8 mouse cellular contexts compared by ENCODE assay signal in the genomic region with DNA sequence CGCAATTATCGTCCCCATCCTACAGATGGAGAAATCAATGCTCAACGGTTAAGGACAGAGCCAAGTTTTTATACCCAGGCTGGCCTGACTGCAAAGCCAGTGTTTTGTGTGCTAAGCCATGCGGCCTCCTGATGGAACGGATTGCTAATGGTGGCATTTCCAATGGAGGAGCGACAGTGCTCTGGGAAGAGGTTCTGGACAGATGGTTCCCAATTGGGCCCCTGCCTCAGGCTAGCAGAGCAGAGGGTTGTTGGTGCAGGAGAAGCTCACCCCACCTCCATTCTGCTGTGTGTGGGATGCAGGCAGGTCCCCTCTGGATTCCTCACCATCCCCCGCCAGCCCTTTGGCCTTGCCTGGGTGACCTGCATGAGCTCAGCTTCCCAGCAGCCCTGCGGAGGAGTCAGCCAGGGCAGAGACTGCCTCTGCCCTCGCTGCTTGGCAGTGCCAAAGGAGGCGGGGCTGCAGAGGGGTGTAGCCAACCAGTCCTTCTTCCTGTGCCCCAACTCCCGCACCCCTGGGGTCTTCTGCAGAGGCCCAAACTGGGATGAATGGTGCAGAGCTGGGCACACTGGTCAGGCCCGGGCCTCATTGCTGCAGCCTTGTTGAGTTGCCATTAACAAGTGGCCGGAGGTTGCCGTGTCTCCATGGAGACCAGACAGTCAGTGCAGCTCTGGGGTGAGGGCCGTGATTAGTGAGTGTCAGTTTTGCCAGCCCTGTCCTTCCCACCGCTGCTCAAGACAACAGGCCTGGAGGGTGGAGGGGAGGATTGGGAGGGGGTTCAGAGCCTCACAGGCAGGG. TPM values are rescaled to one million over a fixed set of nuclear protein-coding genes. Genes with fewer than 3 reads are reported as not detected.
DNase-seq lines count a peak whose midpoint lies in the region; ATAC-seq and TF ChIP-seq lines count a peak whose summit lies in the region.

No protein-coding gene starts in this region.

- H3K27ac ChIP-seq in intestine, postnatal 0 days (ENCODE audit: low read depth, low read length), result peak overlapping the region; percentile 77
- peak overlapping the region; percentile 59 for H3K27ac ChIP-seq in liver, embryonic 13.5 days
- H3K27ac ChIP-seq in thymus, adult 2 months (ENCODE audit: control insufficient read depth, insufficient read depth, low read length), result peak overlapping the region; percentile 93

- no peaks in the 10 kb centered on the region for H3K79me2 ChIP-seq in myocyte (ENCODE audit: control insufficient read depth, insufficient read depth)

- DNase-seq in 3134 (ENCODE audit: extremely low read depth, insufficient read length, low spot score) (peak; percentile 80), adipocyte (ENCODE audit: low spot score) (peak; percentile 81)
- peak; percentile 90 for DNase-seq in embryo, embryonic 10 days (ENCODE audit: low spot score)
- peak; percentile 81 to 88 for DNase-seq in heart, adult 18-20 months
- no peak for DNase-seq in liver, embryonic 13.5 days
- peak; percentile 86 for DNase-seq in thymus, adult 2 months

- no peaks in the 10 kb centered on the region for H3K27me3 ChIP-seq in intestine, postnatal 0 days (replicated peaks; ENCODE audit: control insufficient read depth, insufficient read depth, low read length)
- peaks cover 57% of the 10 kb centered on the region for H3K27me3 ChIP-seq in liver, embryonic 13.5 days
- H3K27me3 ChIP-seq in myocyte (ENCODE audit: control insufficient read depth, insufficient read depth, insufficient read length), result no peaks in the 10 kb centered on the region
- no peaks in the 10 kb centered on the region for H3K27me3 ChIP-seq in thymus, adult 2 months (ENCODE audit: control insufficient read depth, insufficient read depth, low read length)

- no peak overlapping the region for H3ac ChIP-seq in myocyte (ENCODE audit: control insufficient read depth, insufficient read length)

- peaks cover 24% of the 10 kb centered on the region; the same call in 1 of the 2 replicates for H3K4me1 ChIP-seq in intestine, postnatal 0 days (replicated peaks; ENCODE audit: control insufficient read depth, insufficient read depth, low read length)
- H3K4me1 ChIP-seq in liver, embryonic 13.5 days (replicated peaks), result peaks cover 50% of the 10 kb centered on the region
- peaks cover 54% of the 10 kb centered on the region for H3K4me1 ChIP-seq in thymus, adult 2 months (replicated peaks; ENCODE audit: control insufficient read depth, insufficient read depth, low read length)

- H3K36me3 ChIP-seq in intestine, postnatal 0 days (ENCODE audit: control insufficient read depth, insufficient read depth), result no peaks in the 10 kb centered on the region
- H3K36me3 ChIP-seq in liver, embryonic 13.5 days, result no peaks in the 10 kb centered on the region
- H3K36me3 ChIP-seq in myocyte (ENCODE audit: control insufficient read depth, insufficient read depth), result no peaks in the 10 kb centered on the region
- H3K36me3 ChIP-seq in thymus, adult 2 months (ENCODE audit: control insufficient read depth, insufficient read depth, low read length), result no peaks in the 10 kb centered on the region

- peak; percentile 38 for TF ChIP-seq POLR2A in myocyte (IDR thresholded peaks at IDR 0.05; ENCODE audit: insufficient read length, low read depth)
- TF ChIP-seq POLR2A in thymus, adult 2 months (IDR thresholded peaks at IDR 0.05; ENCODE audit: control insufficient read depth, extremely low read depth, insufficient read depth, low read length, poor library complexity), result peak; percentile 93

- no peaks in the 10 kb centered on the region for H3K9me3 ChIP-seq in intestine, postnatal 0 days (ENCODE audit: control insufficient read depth)
- no peaks in the 10 kb centered on the region for H3K9me3 ChIP-seq in liver, embryonic 13.5 days (replicated peaks)

- no peak for TF ChIP-seq CTCF in intestine, postnatal 0 days (IDR thresholded peaks at IDR 0.05; ENCODE audit: low read depth)
- TF ChIP-seq CTCF in thymus, adult 2 months (IDR thresholded peaks at IDR 0.05; ENCODE audit: borderline replicate concordance, control insufficient read depth, extremely low read depth, insufficient read depth, low read length, poor library complexity), result 0 out of 2 replicates have a peak, but pooled peaks have one; percentile 15

- H3K9ac ChIP-seq in intestine, postnatal 0 days (ENCODE audit: low read depth, low read length), result no peak overlapping the region
- peak overlapping the region; percentile 29; the same call in 1 of the 2 replicates for H3K9ac ChIP-seq in liver, embryonic 13.5 days

- peak; percentile 64 for ATAC-seq in intestine, postnatal 0 days
- peak; percentile 59 for ATAC-seq in liver, embryonic 13.5 days (ENCODE audit: low read depth)

- H3K4me3 ChIP-seq in intestine, postnatal 0 days (ENCODE audit: low read depth, low read length), result no peak overlapping the region
- peak overlapping the region; percentile 25 for H3K4me3 ChIP-seq in liver, embryonic 13.5 days (replicated peaks)
- H3K4me3 ChIP-seq in myocyte, result no peak overlapping the region
- H3K4me3 ChIP-seq in thymus, adult 2 months (ENCODE audit: control insufficient read depth, insufficient read depth, low read length), result peak overlapping the region; percentile 39

- 45% methylated on average over 16 of the region's 16 CpGs for WGBS in intestine, postnatal 0 days
- 53% methylated on average over 16 of the region's 16 CpGs for WGBS in liver, embryonic 13.5 days (ENCODE audit: insufficient replicate concordance)
- WGBS in thymus, adult 2 months, result 42% methylated on average over 16 of the region's 16 CpGs

- peak overlapping the region; percentile 46 for H3K4me2 ChIP-seq in intestine, postnatal 0 days (replicated peaks; ENCODE audit: low read depth)
- peak overlapping the region; percentile 32 for H3K4me2 ChIP-seq in liver, embryonic 13.5 days
- H3K4me2 ChIP-seq in myocyte (ENCODE audit: low read depth), result peak overlapping the region; percentile 41

TF ChIP-seq in myocyte, 11 proteins besides CTCF, POLR2A, EP300 and RAD21:
- no peak for TF ChIP-seq MAX (IDR thresholded peaks at IDR 0.05; ENCODE audit: low read depth)
- peak in 1 of 3 experiments; percentile 31 for TF ChIP-seq MYOG (IDR thresholded peaks at IDR 0.05; ENCODE audit: control insufficient read depth in 1 of 3, insufficient read depth in 1 of 3, insufficient read length in 2 of 3, low read depth in 2 of 3)

RNA-seq across cellular contexts. Expression of a gene that starts 35.2 kb away (rescaled TPM):
- total RNA-seq in heart, adult 18-20 months (2021), result 10 to 100 TPM; 77.8 to 88.8 TPM
- 64.6 and 68.4 TPM in 2 replicates for polyA plus RNA-seq in intestine, postnatal 0 days (2015; fragmentation: Nextera tagmentation; extraction: Ambion mirVana)
- 52.3 and 54.0 TPM in 2 replicates for polyA plus RNA-seq in liver, embryonic 13.5 days (2015; fragmentation: Nextera tagmentation; extraction: Ambion mirVana)
- polyA plus RNA-seq in myocyte (2012; fragmentation: generic; extraction: Trizol), result 62.0 TPM
- 163 and 186 TPM in 2 replicates for polyA plus RNA-seq in thymus, adult 2 months (2012; rRNA removed)

Comparison
In these comparisons a context has a peak if more than half of its experiments do, and no peak if none do; other contexts are left out.
1. H3K4me3 ChIP-seq: peak in liver, embryonic 13.5 days (single experiment) and thymus, adult 2 months (single experiment); none in intestine, postnatal 0 days (single experiment) and myocyte (single experiment).
2. Peak in every context shown above with its lines, with median percentiles within 50 percentile points of each other: H3K27ac ChIP-seq and H3K4me2 ChIP-seq.